ENCODE assay signal across 19 mouse cellular contexts in the genomic region with DNA sequence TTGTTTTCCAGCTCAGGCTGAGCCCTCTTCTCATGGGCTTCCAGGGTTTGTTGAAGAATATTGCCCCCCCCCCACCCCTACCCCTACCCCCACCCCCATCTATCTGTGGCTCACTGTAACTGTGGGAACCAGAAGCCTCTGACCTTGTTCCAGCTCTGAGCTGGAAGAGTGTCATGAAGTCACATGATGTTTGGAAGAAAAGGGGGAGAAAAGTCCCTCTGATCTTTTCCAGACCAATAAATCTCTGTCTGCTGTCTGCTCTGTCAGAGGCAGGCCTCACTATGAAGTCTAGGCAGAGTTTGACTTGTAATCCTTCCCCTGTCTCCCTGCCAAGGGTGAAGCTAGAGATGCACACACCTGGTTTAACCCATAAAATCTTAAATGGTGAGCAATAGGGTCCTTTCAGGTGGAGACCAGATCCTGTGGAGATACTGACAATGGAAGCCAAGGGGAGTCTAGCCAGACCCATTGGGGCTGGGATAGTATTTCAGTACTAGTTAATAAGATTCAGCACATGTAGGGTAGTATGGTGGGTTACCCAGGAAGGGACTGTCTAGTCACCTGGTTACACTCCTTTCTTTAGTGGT. TPM values are rescaled to one million over a fixed set of nuclear protein-coding genes. Genes with fewer than 3 reads are reported as not detected.
DNase-seq lines count a peak whose midpoint lies in the region; ATAC-seq and TF ChIP-seq lines count a peak whose summit lies in the region.
"Had no signal": no experiment of that assay in that cellular context is flagged by ENCODE, and none has a peak within 500 bp of the region (broad histone marks: within the 10 kb centered on the region; RNA-seq: fewer than 3 reads in every experiment).

No protein-coding gene starts in this region.

- no peak overlapping the region for H3K27ac ChIP-seq in liver, postnatal 0 days (ENCODE audit: low read depth)
- H3K27ac ChIP-seq: embryonic facial prominence, embryonic 10.5 days; forebrain, embryonic 13.5 days; hindbrain, embryonic 12.5 days; liver, embryonic 12.5 days had no signal

- peaks cover 3% of the 10 kb centered on the region; the same call in 1 of the 2 replicates for H3K4me1 ChIP-seq in liver, postnatal 0 days (ENCODE audit: insufficient read depth)
- H3K4me1 ChIP-seq: liver, embryonic 12.5 days had no signal

- no peaks in the 10 kb centered on the region for H3K36me3 ChIP-seq in liver, postnatal 0 days (replicated peaks; ENCODE audit: insufficient read depth, low read length)
- H3K36me3 ChIP-seq: embryonic facial prominence, embryonic 10.5 days; hindbrain, embryonic 12.5 days; liver, embryonic 12.5 days had no signal

- H3K4me3 ChIP-seq in liver, postnatal 0 days (ENCODE audit: low read depth, low read length), result no peak overlapping the region
- H3K4me3 ChIP-seq: embryonic facial prominence, embryonic 10.5 days; forebrain, embryonic 13.5 days; hindbrain, embryonic 12.5 days; liver, embryonic 12.5 days had no signal

- H3K27me3 ChIP-seq in liver, postnatal 0 days (ENCODE audit: insufficient read depth, low read length), result peaks cover 40% of the 10 kb centered on the region

- H3K4me2 ChIP-seq in liver, postnatal 0 days (ENCODE audit: low read depth, low read length), result no peak overlapping the region
- H3K4me2 ChIP-seq: forebrain, embryonic 13.5 days; hindbrain, embryonic 12.5 days; liver, embryonic 12.5 days had no signal

- H3K9ac ChIP-seq in liver, postnatal 0 days (replicated peaks), result no peak overlapping the region
- H3K9ac ChIP-seq: forebrain, embryonic 13.5 days; hindbrain, embryonic 12.5 days; liver, embryonic 12.5 days had no signal

- DNase-seq in adrenal gland, postnatal 10 days, result peak; percentile 25
- DNase-seq in adrenal gland, postnatal 25 days, result no peak
- DNase-seq in kidney, postnatal 14 days, result peak; percentile 5
- DNase-seq in kidney, adult 9 months, result no peak
- DNase-seq in retina, postnatal 1 day, result peak; percentile 41
- DNase-seq in retina, embryonic 14.5 days (ENCODE audit: low spot score), result no peak
- peak; percentile 18 for DNase-seq in lung, postnatal 36 days
- no peak for DNase-seq in liver, postnatal 0 days
- DNase-seq: cerebellum, adult 8-10 months; gastrocnemius, postnatal 36 days; layer of hippocampus, postnatal 36 days; midbrain, embryonic 14.5 days; spleen, adult 18-20 months; thymus, adult 2 months had no signal

- H3K9me3 ChIP-seq in liver, postnatal 0 days (ENCODE audit: low read length), result no peaks in the 10 kb centered on the region
- H3K9me3 ChIP-seq: embryonic facial prominence, embryonic 10.5 days; forebrain, embryonic 13.5 days; hindbrain, embryonic 12.5 days; liver, embryonic 12.5 days had no signal

- TF ChIP-seq CTCF in liver, postnatal 0 days (IDR thresholded peaks at IDR 0.05; ENCODE audit: low read depth), result no peak

- no peak for ATAC-seq in liver, postnatal 0 days
- ATAC-seq: forebrain, embryonic 13.5 days; inflammation-experienced regulatory T-cells, adult 6 months; liver, embryonic 12.5 days had no signal

- no peak for TF ChIP-seq EP300 in liver, postnatal 0 days (IDR thresholded peaks at IDR 0.05; ENCODE audit: low read depth)

RNA-seq across cellular contexts. Expression of a gene that starts 2.7 kb away (rescaled TPM):
- total RNA-seq in adrenal gland, postnatal 10 days (2021), result 1 to 10 TPM; 7.3 to 9.1 TPM
- total RNA-seq in adrenal gland, postnatal 25 days (2021), result 3.0 and 4.6 TPM in 2 replicates
- 0.16 and 0.22 TPM in 2 replicates for polyA plus RNA-seq in liver, postnatal 0 days (2015; fragmentation: Nextera tagmentation; extraction: Ambion mirVana)

Comparison
In these comparisons a context has a peak if more than half of its experiments do, and no peak if none do; other contexts are left out.
1. DNase-seq: peak in adrenal gland, postnatal 10 days (single experiment), kidney, postnatal 14 days (single experiment), retina, postnatal 1 day (single experiment) and lung, postnatal 36 days (single experiment); none in adrenal gland, postnatal 25 days (single experiment), kidney, adult 9 months (single experiment), retina, embryonic 14.5 days (single experiment) and liver, postnatal 0 days (single experiment).